Mouse (Mus musculus): ENCODE measurements around the gene Hip1r. TPM values are rescaled to one million over a fixed set of nuclear protein-coding genes. Genes with fewer than 3 reads are reported as not detected.

The Hip1r gene
- total and polyA plus RNA-seq, 3 experiments = 16.6 to 31.6 TPM; not detected in 1

- Histone ChIP-seq H3K4me1 (ENCODE audit: control insufficient read depth in 1 of 2, insufficient read depth in 2 of 2, low read length in 2 of 2) (peaks cover 13 to 58% of the 10 kb centered on the region in 2 experiments), H3K9ac (ENCODE audit: control insufficient read depth, low read depth, low read length, poor library complexity, severe bottlenecking) (no peak overlapping the region), H3K36me3 (ENCODE audit: control insufficient read depth in 1 of 2, insufficient read depth in 2 of 2, low read length in 2 of 2) (peaks cover 6 to 46% of the 10 kb centered on the region in 2 experiments), H3K27me3 (ENCODE audit: control insufficient read depth in 1 of 2, insufficient read depth in 2 of 2, low read length in 2 of 2) (no peaks in the 10 kb centered on the region), H3K4me3 (ENCODE audit: control insufficient read depth in 1 of 2, insufficient read depth in 1 of 2, low read depth in 2 of 2, low read length in 2 of 2) (no peak overlapping the region), H3K9me3 (replicated peaks; ENCODE audit: insufficient read depth, low read length) (no peaks in the 10 kb centered on the region), H3K79me2 (ENCODE audit: control insufficient read depth, insufficient read depth, low read length, poor library complexity) (peaks cover 78% of the 10 kb centered on the region), H3K27ac (ENCODE audit: control insufficient read depth, low read depth, low read length) (no peak overlapping the region)
- no peak for DNase-seq (ENCODE audit: low read depth, low spot score)
- TF ChIP-seq MYC (IDR thresholded peaks at IDR 0.05; ENCODE audit: low read depth, low read length) = no peak
- no peak for TF ChIP-seq GABPA (IDR thresholded peaks at IDR 0.05; ENCODE audit: low read depth, low read length)
- TF ChIP-seq CHD1 (IDR thresholded peaks at IDR 0.05; ENCODE audit: low read depth, low read length) = no peak
These were observed 40.8 kb downstream of the Hip1r start for GRCm38 (mm10) chr5:124014180-124014579.

GRCm38 (mm10) chr5:124014791-124015251, 41.4 kb downstream of the Hip1r start:
- Histone ChIP-seq H3K4me3 (ENCODE audit: control insufficient read depth in 1 of 2, insufficient read depth in 1 of 2, low read depth in 2 of 2, low read length in 2 of 2) (no peak overlapping the region), H3K9me3 (replicated peaks; ENCODE audit: insufficient read depth, low read length) (no peaks in the 10 kb centered on the region), H3K27ac (ENCODE audit: control insufficient read depth, low read depth, low read length) (no peak overlapping the region), H3K27me3 (ENCODE audit: control insufficient read depth in 1 of 2, insufficient read depth in 2 of 2, low read length in 2 of 2) (no peaks in the 10 kb centered on the region), H3K79me2 (ENCODE audit: control insufficient read depth, insufficient read depth, low read length, poor library complexity) (peaks cover 83% of the 10 kb centered on the region), H3K36me3 (ENCODE audit: control insufficient read depth in 1 of 2, insufficient read depth in 2 of 2, low read length in 2 of 2) (peaks cover 5 to 47% of the 10 kb centered on the region in 2 experiments), H3K4me1 (ENCODE audit: control insufficient read depth in 1 of 2, insufficient read depth in 2 of 2, low read length in 2 of 2) (peaks cover 16 to 59% of the 10 kb centered on the region in 2 experiments), H3K9ac (ENCODE audit: control insufficient read depth, low read depth, low read length, poor library complexity, severe bottlenecking) (no peak overlapping the region)
- no peak for DNase-seq (ENCODE audit: low read depth, low spot score)
- TF ChIP-seq MAZ (IDR thresholded peaks at IDR 0.05; ENCODE audit: low read depth, low read length) (no peak), GABPA (IDR thresholded peaks at IDR 0.05; ENCODE audit: low read depth, low read length) (no peak), USF2 (IDR thresholded peaks at IDR 0.05; ENCODE audit: borderline replicate concordance in 1 of 2, insufficient read depth in 1 of 2, low read depth in 1 of 2, low read length in 2 of 2) (no peak), MAFK (IDR thresholded peaks at IDR 0.05; ENCODE audit: borderline replicate concordance, low read depth, low read length) (no peak), HCFC1 (IDR thresholded peaks at IDR 0.05; ENCODE audit: low read depth, low read length) (no peak), RCOR1 (IDR thresholded peaks at IDR 0.05; ENCODE audit: low read depth, low read length) (no peak), MAX (IDR thresholded peaks at IDR 0.05; ENCODE audit: low read length) (no peak), TCF12 (IDR thresholded peaks at IDR 0.05; ENCODE audit: low read depth, low read length) (no peak), RAD21 (IDR thresholded peaks at IDR 0.05; ENCODE audit: low read depth, low read length) (no peak)

GRCm38 (mm10) chr5:124015727-124016126, 42.3 kb downstream of the Hip1r start:
- DNase-seq (ENCODE audit: low read depth, low spot score) = no peak
- Histone ChIP-seq H3K79me2 (ENCODE audit: control insufficient read depth, insufficient read depth, low read length, poor library complexity) (peaks cover 87% of the 10 kb centered on the region), H3K27me3 (ENCODE audit: control insufficient read depth in 1 of 2, insufficient read depth in 2 of 2, low read length in 2 of 2) (no peaks in the 10 kb centered on the region), H3K36me3 (ENCODE audit: control insufficient read depth in 1 of 2, insufficient read depth in 2 of 2, low read length in 2 of 2) (peaks cover 5 to 44% of the 10 kb centered on the region in 2 experiments), H3K27ac (ENCODE audit: control insufficient read depth, low read depth, low read length) (no peak overlapping the region), H3K4me3 (ENCODE audit: control insufficient read depth in 1 of 2, insufficient read depth in 1 of 2, low read depth in 2 of 2, low read length in 2 of 2) (no peak overlapping the region), H3K9me3 (replicated peaks; ENCODE audit: insufficient read depth, low read length) (no peaks in the 10 kb centered on the region), H3K4me1 (ENCODE audit: control insufficient read depth in 1 of 2, insufficient read depth in 2 of 2, low read length in 2 of 2) (peaks cover 19 to 58% of the 10 kb centered on the region in 2 experiments), H3K9ac (ENCODE audit: control insufficient read depth, low read depth, low read length, poor library complexity, severe bottlenecking) (no peak overlapping the region)
- no peak for TF ChIP-seq MYC (IDR thresholded peaks at IDR 0.05; ENCODE audit: low read depth, low read length)

All from MEL (cell line).